Mouse (Mus musculus) c-Kit-negative CD71-positive TER-119-positive erythroid progenitor cells, embryonic 14.5 days (primary cell): ENCODE measurements around the gene Islr2.

Source experiments
- DNase-seq: peaks from one replicate; pipeline ENCODE4 v3.0.0-alpha.2; 2013; ENCODE audit warnings: low read depth, low spot score

The Islr2 gene

GRCm38 (mm10) chr9:58153095-58153494, 51.0 kb downstream of the Islr2 start:
- no peak for DNase-seq

- DNase-seq = no peak
These were observed 53.3 kb downstream of the Islr2 start for GRCm38 (mm10) chr9:58150733-58151361.

GRCm38 (mm10) chr9:58148806-58149205, 55.3 kb downstream of the Islr2 start:
- no peak for DNase-seq
